Mouse (Mus musculus): ENCODE measurements around the gene Vmn2r22. TPM values are rescaled to one million over a fixed set of nuclear protein-coding genes. Genes with fewer than 3 reads are reported as not detected.
"Not testable (repeated sequence)": the region's sequence is repeated elsewhere in the genome, so short reads cannot be mapped to it uniquely, and the experiment has no call there.

Vmn2r22 gene
- polyA plus RNA-seq (2016; fragmentation: Nextera tagmentation; extraction: Ambion mirVana), result not detected in 2 replicates

DNA sequence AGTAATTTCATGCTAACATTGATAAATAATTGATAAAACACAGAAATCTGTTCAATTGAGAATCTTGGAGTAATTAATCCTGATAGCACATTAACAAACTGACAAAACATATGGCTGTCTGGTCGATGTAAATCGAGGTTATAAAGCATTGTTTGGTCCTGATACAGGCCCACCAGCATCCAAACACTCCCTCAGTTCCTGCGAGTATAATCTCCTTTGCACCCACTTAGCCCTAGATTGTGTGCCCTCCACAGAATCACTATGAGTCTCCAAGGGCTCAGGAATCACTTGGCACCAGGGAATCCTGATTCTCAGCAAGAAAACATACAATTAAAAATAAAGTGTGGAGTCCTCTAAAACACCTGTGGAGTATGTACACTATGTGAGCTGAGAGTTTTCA, at the start of gene Vmn2r22:
TSS of gene Vmn2r22 (minus strand) at position 101 of the 400 bp plus-strand sequence.
- not testable (repeated sequence) for H3K9me3 ChIP-seq; H3K27me3 ChIP-seq; H3K4me3 ChIP-seq; ATAC-seq (ENCODE audit: low FRiP score, low read depth); H3K36me3 ChIP-seq; H3K27ac ChIP-seq (replicated peaks); H3K4me1 ChIP-seq; H3K9ac ChIP-seq (replicated peaks); H3K4me2 ChIP-seq (replicated peaks)
- WGBS, result 72% methylated on average over 3 of the region's 3 CpGs

DNA sequence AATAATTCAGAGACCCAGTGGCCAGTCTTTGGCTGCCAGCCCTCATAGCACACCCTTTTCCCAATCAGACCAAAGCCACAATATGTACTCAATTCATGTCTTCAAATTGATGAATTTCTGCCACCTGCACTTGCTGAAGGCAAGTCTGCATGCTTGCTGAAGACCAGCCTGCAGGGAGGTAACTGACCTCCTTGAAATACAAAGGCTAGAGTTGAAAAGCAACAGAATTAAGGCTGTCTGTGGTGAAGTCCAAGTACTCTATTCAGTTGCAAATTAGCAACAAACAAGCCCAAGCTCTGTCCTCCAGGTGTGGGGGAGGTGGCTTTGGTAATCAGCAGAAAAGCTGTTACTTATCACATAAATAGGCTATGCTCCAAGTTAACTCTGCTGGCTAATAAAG, 46.7 kb upstream of the Vmn2r22 start:
- Histone ChIP-seq H3K4me3 (no peak overlapping the region), H3K27me3 (no peaks in the 10 kb centered on the region), H3K4me2 (replicated peaks) (no peak overlapping the region), H3K9ac (replicated peaks) (no peak overlapping the region), H3K9me3 (no peaks in the 10 kb centered on the region), H3K36me3 (no peaks in the 10 kb centered on the region), H3K4me1 (no peaks in the 10 kb centered on the region), H3K27ac (replicated peaks) (no peak overlapping the region)
- ATAC-seq (ENCODE audit: low FRiP score, low read depth), result peak; percentile 66; the same call in 1 of the 2 replicates

DNA sequence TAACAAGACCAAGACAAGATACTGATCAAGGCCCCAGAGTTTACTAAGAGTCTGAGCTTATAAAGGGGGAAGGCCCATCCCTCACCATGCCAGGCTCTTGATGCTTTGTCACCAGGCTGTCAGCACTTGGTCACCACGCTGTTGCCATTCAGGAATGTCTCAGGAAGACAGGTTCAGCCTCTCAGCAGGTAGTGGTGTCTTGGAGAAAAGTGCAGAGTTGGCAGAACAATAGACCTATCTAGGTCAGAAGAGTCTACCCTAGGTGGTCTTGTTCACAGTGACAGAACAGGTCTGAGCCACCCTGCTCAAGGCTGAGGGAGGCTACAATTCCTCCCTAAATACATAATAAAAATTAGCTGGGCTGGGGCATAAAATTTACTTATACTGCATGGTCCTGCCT, 46.1 kb upstream of the Vmn2r22 start:
- 29% methylated on average over 1 of the region's 1 CpGs for WGBS
- not testable (repeated sequence) for H3K27me3 ChIP-seq; ATAC-seq (ENCODE audit: low FRiP score, low read depth)

DNA sequence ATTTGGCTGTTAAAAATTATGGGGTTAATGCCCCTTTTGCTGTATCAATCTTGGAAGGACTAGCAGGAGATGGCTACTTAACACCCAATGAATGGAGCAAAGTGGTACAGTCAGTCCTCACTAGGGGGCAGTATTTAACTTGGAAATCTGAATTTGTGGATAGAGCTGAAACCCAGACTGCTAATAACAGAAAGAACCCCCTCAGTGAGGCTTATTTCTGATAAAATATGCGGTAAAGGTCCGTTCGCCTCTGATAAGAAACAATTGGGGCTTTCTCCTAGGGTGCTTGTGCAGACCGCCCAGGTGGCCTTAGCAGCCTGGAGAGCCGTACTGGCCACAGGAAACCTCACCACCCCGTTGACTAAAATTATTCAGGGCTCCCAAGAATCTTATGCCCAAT, 6.5 kb upstream of the Vmn2r22 start:
- Histone ChIP-seq H3K9ac (replicated peaks) (no peak overlapping the region), H3K4me2 (replicated peaks) (no peak overlapping the region), H3K27me3 (no peaks in the 10 kb centered on the region), H3K9me3 (no peaks in the 10 kb centered on the region), H3K36me3 (no peaks in the 10 kb centered on the region), H3K4me1 (no peaks in the 10 kb centered on the region), H3K27ac (replicated peaks) (no peak overlapping the region), H3K4me3 (no peak overlapping the region)
- no peak for ATAC-seq (ENCODE audit: low FRiP score, low read depth)
- 58% methylated on average over 6 of the region's 6 CpGs for WGBS

More for the DNA sequence above, 46.1 kb upstream of the Vmn2r22 start:
- H3K9me3 ChIP-seq; H3K4me2 ChIP-seq (replicated peaks); H3K4me1 ChIP-seq; H3K4me3 ChIP-seq; H3K9ac ChIP-seq (replicated peaks); H3K27ac ChIP-seq (replicated peaks); H3K36me3 ChIP-seq: not testable (repeated sequence)

DNA sequence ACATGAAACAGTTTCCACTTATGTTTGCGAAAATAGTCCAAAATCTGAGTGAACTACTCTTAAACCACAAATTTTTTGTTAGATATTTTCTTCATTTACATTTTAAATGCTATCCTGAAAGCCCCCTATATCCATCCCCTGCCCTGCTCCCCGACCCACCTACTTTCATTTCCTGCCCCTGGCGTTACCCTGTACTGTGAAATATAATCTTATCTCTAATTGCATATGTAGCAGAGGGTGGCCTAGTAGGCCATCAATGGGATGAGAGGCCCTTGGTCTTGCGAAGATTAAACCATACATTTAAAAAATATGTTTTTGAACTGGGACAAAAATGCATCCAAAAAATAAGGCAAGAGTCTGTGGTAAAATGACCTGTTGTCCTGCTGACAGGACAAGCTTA, 11.1 kb downstream of the Vmn2r22 start:
- not testable (repeated sequence) for H3K4me3 ChIP-seq; H3K27ac ChIP-seq (replicated peaks); H3K36me3 ChIP-seq; H3K27me3 ChIP-seq; H3K9me3 ChIP-seq; H3K9ac ChIP-seq (replicated peaks); ATAC-seq (ENCODE audit: low FRiP score, low read depth); H3K4me1 ChIP-seq; H3K4me2 ChIP-seq (replicated peaks)
- 88% methylated on average over 4 of the region's 4 CpGs for WGBS

DNA sequence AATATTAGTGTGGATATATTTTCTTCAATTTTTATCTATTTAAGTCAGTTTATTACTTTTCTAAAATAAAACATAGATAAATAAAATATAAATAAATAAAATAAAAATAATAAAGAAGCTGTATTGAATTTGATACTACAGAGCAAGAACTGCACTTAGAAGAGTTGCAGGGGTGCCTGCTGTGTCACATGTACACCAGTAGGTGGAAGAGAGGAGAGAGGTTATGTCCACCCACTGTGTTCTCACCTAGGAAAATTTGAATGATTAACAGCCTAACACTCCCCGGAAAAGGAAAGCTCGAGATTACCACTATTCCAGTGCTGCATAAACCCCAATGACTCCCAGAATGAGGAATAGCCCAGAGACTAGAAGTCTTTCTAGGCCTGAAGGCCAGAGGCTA, 26.7 kb downstream of the Vmn2r22 start:
- not testable (repeated sequence) for H3K36me3 ChIP-seq; H3K4me1 ChIP-seq; H3K9me3 ChIP-seq; H3K9ac ChIP-seq (replicated peaks); H3K27me3 ChIP-seq; H3K4me3 ChIP-seq; H3K27ac ChIP-seq (replicated peaks); H3K4me2 ChIP-seq (replicated peaks); ATAC-seq (ENCODE audit: low FRiP score, low read depth)
- no CpG with 5 or more reads among the region's 2 CpGs for WGBS

DNA sequence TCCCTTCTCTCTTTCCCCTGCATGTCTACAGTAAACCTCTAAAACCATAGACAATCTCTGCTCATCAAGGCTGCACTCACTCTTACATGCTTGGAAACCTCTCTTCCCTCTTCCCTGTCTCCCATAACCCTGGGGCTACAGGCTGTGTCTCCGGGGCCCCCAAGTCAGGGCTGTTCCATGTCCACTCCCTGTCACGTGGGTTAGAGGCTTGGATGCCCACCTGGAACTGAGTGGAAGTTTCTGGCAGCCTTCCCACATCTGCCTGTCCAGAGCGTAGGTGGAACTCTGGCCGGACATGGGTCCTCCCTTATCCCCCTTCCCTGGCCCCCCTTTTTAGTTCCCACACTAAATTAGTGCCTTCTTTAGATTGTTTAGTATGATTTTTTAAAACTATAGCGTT, 62.2 kb downstream of the Vmn2r22 start:
- H3K4me1 ChIP-seq; H3K4me2 ChIP-seq (replicated peaks); H3K27ac ChIP-seq (replicated peaks); H3K4me3 ChIP-seq; ATAC-seq (ENCODE audit: low FRiP score, low read depth); H3K27me3 ChIP-seq; H3K36me3 ChIP-seq; H3K9me3 ChIP-seq; H3K9ac ChIP-seq (replicated peaks): not testable (repeated sequence)
- WGBS, result no CpG with 5 or more reads among the region's 5 CpGs

DNA sequence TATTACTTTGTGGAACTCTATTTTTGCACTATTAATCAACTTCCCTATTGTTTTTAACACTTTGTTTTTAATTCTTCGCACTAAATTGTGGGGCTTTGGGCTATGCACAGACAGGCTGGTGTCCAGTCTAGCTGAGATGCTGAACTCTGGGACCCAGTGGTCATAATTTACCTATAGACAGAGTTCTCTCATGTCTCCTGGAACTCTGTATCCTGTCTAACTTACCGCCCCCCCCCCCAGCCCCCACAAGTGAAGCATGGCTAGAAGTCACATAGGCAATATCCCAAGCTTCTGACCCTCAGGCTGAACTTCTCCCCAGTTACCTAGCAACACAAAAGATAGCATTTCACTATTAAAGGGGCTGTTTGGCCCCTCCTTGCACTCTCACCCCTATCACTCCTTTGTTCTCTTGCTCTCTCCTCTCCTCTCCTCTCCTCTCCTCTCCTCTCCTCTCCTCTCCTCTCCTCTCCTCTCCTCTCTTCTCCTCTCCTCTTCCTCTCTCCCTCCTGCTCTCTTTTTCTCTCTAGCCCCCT, 62.7 kb downstream of the Vmn2r22 start:
- not testable (repeated sequence) for H3K4me1 ChIP-seq; H3K36me3 ChIP-seq; ATAC-seq (ENCODE audit: low FRiP score, low read depth); H3K9me3 ChIP-seq; H3K4me2 ChIP-seq (replicated peaks); H3K27ac ChIP-seq (replicated peaks); H3K27me3 ChIP-seq; H3K4me3 ChIP-seq; H3K9ac ChIP-seq (replicated peaks)
- WGBS, result no CpG with 5 or more reads among the region's 2 CpGs

DNA sequence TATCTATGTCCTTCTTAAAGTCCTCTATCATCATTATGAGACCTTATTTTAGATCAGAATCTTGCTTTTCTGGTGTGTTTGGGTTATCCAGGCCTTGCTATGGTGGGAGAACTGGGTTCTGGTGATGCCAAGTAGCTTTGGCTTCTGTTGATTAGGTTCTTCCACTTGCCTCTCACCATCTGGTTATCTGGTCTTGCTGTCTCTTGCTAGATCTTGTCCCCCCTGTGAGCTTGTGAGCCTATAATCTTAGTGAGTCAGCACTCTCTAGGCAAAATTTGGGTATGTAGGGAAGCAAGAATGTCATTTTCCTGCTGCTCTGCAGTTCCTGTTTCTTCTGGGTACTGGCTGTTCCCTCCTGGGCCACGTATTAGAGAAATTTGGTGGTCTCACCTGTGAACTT, 66.5 kb downstream of the Vmn2r22 start:
- H3K4me2 ChIP-seq (replicated peaks); H3K36me3 ChIP-seq; H3K9me3 ChIP-seq; H3K27ac ChIP-seq (replicated peaks); ATAC-seq (ENCODE audit: low FRiP score, low read depth); H3K9ac ChIP-seq (replicated peaks); H3K27me3 ChIP-seq; H3K4me3 ChIP-seq; H3K4me1 ChIP-seq: not testable (repeated sequence)
- no CpG with 5 or more reads among the region's 1 CpGs for WGBS

DNA sequence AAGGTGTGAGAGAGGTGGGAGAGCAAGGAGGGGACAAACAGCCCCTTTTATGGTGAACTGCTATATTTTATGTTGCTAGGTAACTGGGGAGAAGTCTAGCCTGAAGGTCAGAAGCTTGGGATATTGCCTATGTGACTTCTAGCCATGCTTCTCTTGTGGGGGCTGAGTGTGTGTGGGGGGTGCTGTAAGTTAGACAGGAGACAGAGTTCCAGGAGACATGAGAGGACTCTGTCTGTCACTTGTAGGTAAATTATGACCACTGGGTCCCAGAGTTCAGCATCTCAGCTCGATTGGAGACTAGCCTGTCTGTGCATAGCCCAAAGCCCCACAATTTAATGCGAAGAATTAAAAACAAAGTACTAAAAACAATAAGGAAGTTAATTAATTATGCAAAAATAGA, 75.8 kb downstream of the Vmn2r22 start:
- WGBS, result no CpG with 5 or more reads among the region's 2 CpGs
- H3K4me2 ChIP-seq (replicated peaks); H3K27ac ChIP-seq (replicated peaks); H3K4me3 ChIP-seq; H3K27me3 ChIP-seq; H3K9ac ChIP-seq (replicated peaks); H3K9me3 ChIP-seq; H3K36me3 ChIP-seq; ATAC-seq (ENCODE audit: low FRiP score, low read depth); H3K4me1 ChIP-seq: not testable (repeated sequence)

Other genes starting within 250 kb of the Vmn2r22 start
- not detected in 2 replicates for gene Vmn2r20, start 232.6 kb downstream of the Vmn2r22 start, polyA plus RNA-seq (2016; fragmentation: Nextera tagmentation; extraction: Ambion mirVana)
- not detected in 2 replicates for gene Vmn2r21, start 117.3 kb downstream of the Vmn2r22 start, polyA plus RNA-seq (2016; fragmentation: Nextera tagmentation; extraction: Ambion mirVana)
- not detected in 2 replicates for gene Vmn2r23, start 51.9 kb upstream of the Vmn2r22 start, polyA plus RNA-seq (2016; fragmentation: Nextera tagmentation; extraction: Ambion mirVana)
- gene Vmn2r24, start 128.2 kb upstream of the Vmn2r22 start, polyA plus RNA-seq (2016; fragmentation: Nextera tagmentation; extraction: Ambion mirVana), result not detected in 2 replicates
- gene Vmn2r25, start 202.7 kb upstream of the Vmn2r22 start, polyA plus RNA-seq (2016; fragmentation: Nextera tagmentation; extraction: Ambion mirVana), result not detected in 2 replicates